Mouse (Mus musculus) hindbrain, postnatal 0 days (tissue): ENCODE data around the gene Sde2. TPM values are rescaled to one million over a fixed set of nuclear protein-coding genes. Genes with fewer than 3 reads are reported as not detected.

Experiments used
- ATAC-seq: fragments of 200-750 bp; cut with Nextera tagmentation; 2 replicates; pipeline ENCODE4 v1.8.0; 2017; ENCODE audit warnings: mild to moderate bottlenecking, moderate TSS enrichment, moderate library complexity
- DNase-seq: peaks from one replicate; pipeline ENCODE4 v3.0.0-alpha.2; 2015; ENCODE audit warnings: low spot score
- H3K27ac ChIP-seq: fragments of 300-500 bp; sonication (generic); 2 replicates; pipeline ENCODE4 v1.5.1; 2014; ENCODE audit warnings: mild to moderate bottlenecking
- H3K27me3 ChIP-seq: fragments of 300-500 bp; sonication (generic); 2 replicates; pipeline ENCODE4 v1.6.1; 2014; ENCODE audit warnings: low read length, mixed read lengths; ENCODE audit not compliant: insufficient read depth
- H3K36me3 ChIP-seq: fragments of 300-500 bp; sonication (generic); 2 replicates; pipeline ENCODE4 v1.6.1; 2014; ENCODE audit warnings: low read length, mixed read lengths; ENCODE audit not compliant: insufficient read depth
- H3K4me1 ChIP-seq: fragments of 300-500 bp; sonication (generic); 2 replicates; pipeline ENCODE4 v1.6.1; 2014; ENCODE audit warnings: antibody characterized with exemption, low read length, mixed read lengths; ENCODE audit not compliant: insufficient read depth
- H3K4me2 ChIP-seq: fragments of 300-500 bp; sonication (generic); 2 replicates; pipeline ENCODE4 v1.6.1; 2014; ENCODE audit warnings: low read depth, mild to moderate bottlenecking, low read length, moderate library complexity, mixed read lengths
- H3K4me3 ChIP-seq: fragments of 300-500 bp; sonication (generic); 2 replicates; pipeline ENCODE4 v1.5.1; 2014; ENCODE audit warnings: low read length
- H3K9ac ChIP-seq: fragments of 300-500 bp; sonication (generic); replicated peaks from 2 replicates; pipeline ENCODE4 v1.6.1; 2014; ENCODE audit warnings: mild to moderate bottlenecking, low read length, moderate library complexity, mixed read lengths
- H3K9me3 ChIP-seq: fragments of 300-500 bp; sonication (generic); 2 replicates; pipeline ENCODE4 v1.6.1; 2016; ENCODE audit warnings: low read length, mixed read lengths
- CTCF ChIP-seq: IDR thresholded peaks from 2 replicates; pipeline ENCODE4 v1.5.1; 2016; ENCODE audit warnings: antibody characterized with exemption, control low read depth, low read depth
- WGBS: fragments of 180-500 bp; shearing (Covaris S2); extraction: QIAGEN DNeasy Blood & Tissue Kit; methylation state at CpG from one replicate; pipeline ENCODE4 v1.1.7; 2014; 5-methylcytosine and 5-hydroxymethylcytosine counted together
- polyA plus RNA-seq: library from polyadenylated mRNA; unstranded; fragments of >200 nt; fragmentation: Nextera tagmentation; extraction: Ambion mirVana; gene quantifications from 2 replicates; pipeline ENCODE4 v1.2.1, GENCODE M21; 2015
- total RNA-seq: library from RNA; depleted of rRNA; stranded (reverse); fragments of >200 nt; gene quantifications from 2 replicates; pipeline ENCODE4 v1.2.3, GENCODE M21; 2014; rRNA removed

The Sde2 gene
- total and polyA plus RNA-seq, 2 experiments from 2014 or later: 11.1 to 21.4 TPM

GRCm38 (mm10) chr1:180906461-180907147, 55.7 kb downstream of the Sde2 start:
- no peak overlapping the region for H3K4me2 ChIP-seq

GRCm38 (mm10) chr1:180911138-180911537, 60.2 kb downstream of the Sde2 start:
- H3K27ac ChIP-seq: no peak overlapping the region
- 0 out of 2 replicates have a peak, but pooled peaks have one; percentile 36 for ATAC-seq
- H3K9me3 ChIP-seq: no peaks in the 10 kb centered on the region
- H3K4me2 ChIP-seq: no peak overlapping the region
- H3K27me3 ChIP-seq: no peaks in the 10 kb centered on the region
- no peaks in the 10 kb centered on the region for H3K4me1 ChIP-seq
- WGBS: 45% methylated on average over 8 of the region's 8 CpGs
- peak; percentile 51 for DNase-seq
- H3K36me3 ChIP-seq: peaks cover 17% of the 10 kb centered on the region
- H3K4me3 ChIP-seq: no peak overlapping the region
- no peak overlapping the region for H3K9ac ChIP-seq
- peak; percentile 57 for TF ChIP-seq CTCF

More at GRCm38 (mm10) chr1:180906461-180907147, 55.7 kb downstream of the Sde2 start:
- Histone ChIP-seq H3K27ac (no peak overlapping the region), H3K4me3 (no peak overlapping the region), H3K27me3 (no peaks in the 10 kb centered on the region), H3K36me3 (peaks cover 17% of the 10 kb centered on the region), H3K9ac (no peak overlapping the region), H3K4me1 (peaks cover 6% of the 10 kb centered on the region; the same call in 1 of the 2 replicates), H3K9me3 (no peaks in the 10 kb centered on the region)
- DNase-seq (no peak), ATAC-seq (no peak)
- TF ChIP-seq CTCF: no peak
- 94% methylated on average over 24 of the region's 24 CpGs for WGBS

- DNase-seq (no peak), ATAC-seq (no peak)
- H3K4me1 ChIP-seq: no peaks in the 10 kb centered on the region
- H3K4me3 ChIP-seq: no peak overlapping the region
- WGBS: 67% methylated on average over 20 of the region's 20 CpGs
- H3K36me3 ChIP-seq: peaks cover 13% of the 10 kb centered on the region
- TF ChIP-seq CTCF: no peak
- H3K4me2 ChIP-seq: no peak overlapping the region
- H3K9me3 ChIP-seq: no peaks in the 10 kb centered on the region
- H3K27me3 ChIP-seq: no peaks in the 10 kb centered on the region
- H3K9ac ChIP-seq: no peak overlapping the region
- no peak overlapping the region for H3K27ac ChIP-seq
These were observed 60.8 kb downstream of the Sde2 start for GRCm38 (mm10) chr1:180911653-180912287.

- Histone ChIP-seq H3K36me3 (peaks cover 5% of the 10 kb centered on the region; the same call in 1 of the 2 replicates), H3K27me3 (no peaks in the 10 kb centered on the region), H3K4me2 (no peak overlapping the region), H3K9ac (no peak overlapping the region), H3K27ac (no peak overlapping the region), H3K4me3 (no peak overlapping the region), H3K9me3 (no peaks in the 10 kb centered on the region), H3K4me1 (no peaks in the 10 kb centered on the region)
- no peak for DNase-seq
- 92% methylated on average over 5 of the region's 5 CpGs for WGBS
- ATAC-seq: no peak
- no peak for TF ChIP-seq CTCF
These were observed 61.9 kb downstream of the Sde2 start for GRCm38 (mm10) chr1:180912792-180913191.

DNA sequence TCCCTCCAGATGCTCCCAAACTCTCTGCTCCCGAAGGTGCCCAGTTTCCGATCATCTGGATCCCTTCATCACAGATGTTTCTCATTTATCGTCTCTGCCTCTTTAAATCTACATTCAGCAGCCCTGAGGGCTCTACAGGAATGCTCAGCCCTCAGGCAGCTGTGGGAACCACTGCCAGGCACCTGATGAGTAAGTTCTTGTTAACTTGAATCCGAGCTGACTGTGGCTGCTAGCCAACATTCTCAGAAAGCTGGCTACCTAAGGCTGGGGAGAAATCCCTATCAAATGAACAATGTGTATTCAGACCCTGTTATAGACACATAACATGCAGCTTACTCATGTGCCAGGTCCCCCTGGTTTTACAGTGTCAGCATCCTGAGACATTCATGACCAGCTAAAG, 62.9 kb downstream of the Sde2 start:
- 60% methylated on average over 4 of the region's 4 CpGs for WGBS
- TF ChIP-seq CTCF: no peak
- no peaks in the 10 kb centered on the region for H3K9me3 ChIP-seq

GRCm38 (mm10) chr1:180916425-180916824, 65.5 kb downstream of the Sde2 start:
- Histone ChIP-seq H3K36me3 (no peaks in the 10 kb centered on the region), H3K9me3 (no peaks in the 10 kb centered on the region), H3K27me3 (no peaks in the 10 kb centered on the region), H3K4me1 (no peaks in the 10 kb centered on the region), H3K4me3 (no peak overlapping the region), H3K27ac (no peak overlapping the region), H3K4me2 (no peak overlapping the region), H3K9ac (no peak overlapping the region)
- no peak for TF ChIP-seq CTCF
- WGBS: 80% methylated on average over 11 of the region's 11 CpGs
- no peak for DNase-seq
- ATAC-seq: no peak

More for the DNA sequence above, 62.9 kb downstream of the Sde2 start:
- H3K4me1 ChIP-seq: no peaks in the 10 kb centered on the region
- H3K9ac ChIP-seq: no peak overlapping the region
- H3K4me3 ChIP-seq: no peak overlapping the region
- H3K4me2 ChIP-seq: no peak overlapping the region
- no peaks in the 10 kb centered on the region for H3K36me3 ChIP-seq
- H3K27ac ChIP-seq: no peak overlapping the region
- DNase-seq (no peak), ATAC-seq (no peak)
- no peaks in the 10 kb centered on the region for H3K27me3 ChIP-seq

DNA sequence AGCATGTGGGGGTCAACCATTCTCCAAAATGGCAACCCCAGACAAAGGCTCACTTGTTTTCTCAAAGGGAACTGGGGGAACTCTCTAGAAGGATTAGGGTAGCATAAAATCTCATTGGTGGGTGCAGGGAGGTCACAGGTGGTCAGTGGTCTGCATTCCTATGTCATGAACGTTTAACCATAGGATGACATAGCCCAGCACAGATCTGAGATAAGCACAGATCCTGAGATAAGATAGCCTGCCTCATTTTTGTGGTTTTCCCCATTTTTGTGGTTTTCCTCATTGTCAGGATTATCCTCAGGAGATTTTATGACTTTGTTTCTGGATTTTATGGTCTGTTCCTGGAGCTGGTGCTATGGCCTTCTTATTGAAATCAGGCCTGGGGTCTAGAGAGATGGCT, 66.1 kb downstream of the Sde2 start:
- Histone ChIP-seq H3K27me3 (no peaks in the 10 kb centered on the region), H3K9me3 (no peaks in the 10 kb centered on the region), H3K4me1 (no peaks in the 10 kb centered on the region), H3K27ac (no peak overlapping the region), H3K9ac (no peak overlapping the region), H3K4me3 (no peak overlapping the region), H3K36me3 (no peaks in the 10 kb centered on the region), H3K4me2 (no peak overlapping the region)
- 72% methylated on average over 1 of the region's 1 CpGs for WGBS
- ATAC-seq (no peak), DNase-seq (no peak)
- TF ChIP-seq CTCF: no peak

Other genes with a start within 250 kb of the Sde2 start
- 7.3 and 11.8 TPM in 2 replicates for gene Lin9, start 210.0 kb upstream of the Sde2 start, total RNA-seq
- gene Lin9, start 210.0 kb upstream of the Sde2 start, polyA plus RNA-seq: 4.4 and 5.1 TPM in 2 replicates
- not detected in 2 replicates for gene Mixl1, start 154.1 kb upstream of the Sde2 start, total RNA-seq
- not detected in 2 replicates for gene Mixl1, start 154.1 kb upstream of the Sde2 start, polyA plus RNA-seq
- 28.3 and 32.6 TPM in 2 replicates for gene Acbd3, start 125.1 kb upstream of the Sde2 start, total RNA-seq
- 18.4 and 19.2 TPM in 2 replicates for gene Acbd3, start 125.1 kb upstream of the Sde2 start, polyA plus RNA-seq
- 1,143 and 1,334 TPM in 2 replicates for gene H3f3a, start 37.2 kb upstream of the Sde2 start, total RNA-seq
- gene H3f3a, start 37.2 kb upstream of the Sde2 start, polyA plus RNA-seq: 1,977 and 1,992 TPM in 2 replicates
- gene Lefty2, start 42.0 kb downstream of the Sde2 start, total RNA-seq: 11.3 and 15.3 TPM in 2 replicates
- 6.8 and 7.1 TPM in 2 replicates for gene Lefty2, start 42.0 kb downstream of the Sde2 start, polyA plus RNA-seq
- gene Pycr2, start 53.2 kb downstream of the Sde2 start, total RNA-seq: 70.2 and 76.1 TPM in 2 replicates
- gene Pycr2, start 53.2 kb downstream of the Sde2 start, polyA plus RNA-seq: 63.4 and 64.7 TPM in 2 replicates
- not detected in 2 replicates for gene Lefty1, start 83.9 kb downstream of the Sde2 start, total RNA-seq
- 0.29 and 0.42 TPM in 2 replicates for gene Lefty1, start 83.9 kb downstream of the Sde2 start, polyA plus RNA-seq
- gene Tmem63a, start 91.2 kb downstream of the Sde2 start, total RNA-seq: 2.9 and 5.4 TPM in 2 replicates
- 2.5 and 3.0 TPM in 2 replicates for gene Tmem63a, start 91.2 kb downstream of the Sde2 start, polyA plus RNA-seq
- 8.9 and 15.2 TPM in 2 replicates for gene Ephx1, start 169.8 kb downstream of the Sde2 start, total RNA-seq
- 13.3 and 15.8 TPM in 2 replicates for gene Ephx1, start 169.8 kb downstream of the Sde2 start, polyA plus RNA-seq
- not detected in 2 replicates for gene 9130409I23Rik, start 200.1 kb downstream of the Sde2 start, total RNA-seq
- gene 9130409I23Rik, start 200.1 kb downstream of the Sde2 start, polyA plus RNA-seq: not detected in 2 replicates